Mouse (Mus musculus): ENCODE data around the gene Parl.

Gene Parl

DNA sequence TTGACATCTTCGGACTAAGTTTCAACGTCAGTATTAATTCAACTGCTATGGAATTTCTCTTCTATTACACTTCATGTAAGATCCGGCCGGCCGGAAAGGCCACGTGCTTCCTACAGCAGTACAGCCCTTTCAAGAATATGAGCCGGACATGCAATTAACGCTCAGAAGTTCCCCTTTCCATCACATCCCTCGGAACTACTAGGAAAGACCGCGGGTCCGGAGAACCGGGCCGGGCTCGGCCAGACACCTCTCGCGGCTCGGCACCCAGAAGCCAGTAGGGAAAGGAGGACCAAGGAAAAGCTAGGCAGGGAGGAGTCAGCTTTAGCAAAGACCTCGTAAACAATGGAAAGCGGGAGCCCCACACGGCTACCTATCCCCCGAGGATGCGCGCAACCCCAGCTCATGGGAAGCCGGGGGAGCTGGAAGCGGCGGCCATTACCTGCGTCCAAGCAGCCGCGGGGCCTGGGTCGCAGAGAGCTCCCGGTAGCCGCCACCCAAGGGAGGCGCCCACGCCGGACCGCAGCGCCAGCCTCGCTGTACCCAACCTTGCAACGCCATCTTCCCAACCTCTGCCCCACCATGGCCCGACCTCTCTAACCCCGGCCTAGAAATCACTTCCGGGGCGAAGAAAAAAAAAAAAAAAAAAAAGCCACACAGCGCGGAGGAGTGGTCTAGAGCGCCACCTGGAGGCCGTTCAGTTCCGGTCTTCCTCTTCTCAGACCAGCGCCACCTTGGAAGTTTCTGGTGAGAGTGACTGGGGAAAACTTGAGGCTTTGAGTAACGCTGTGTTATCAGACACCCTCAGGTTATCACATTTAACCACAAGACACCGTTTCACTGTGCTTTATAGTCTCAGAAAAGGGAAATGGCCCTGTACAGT lies at the start of gene Parl:
TSS of gene Parl (minus strand) at position 618 of the 880 bp plus-strand sequence.
- peak; percentile 86 for DNase-seq (ENCODE audit: inconsistent ontology term)

DNA sequence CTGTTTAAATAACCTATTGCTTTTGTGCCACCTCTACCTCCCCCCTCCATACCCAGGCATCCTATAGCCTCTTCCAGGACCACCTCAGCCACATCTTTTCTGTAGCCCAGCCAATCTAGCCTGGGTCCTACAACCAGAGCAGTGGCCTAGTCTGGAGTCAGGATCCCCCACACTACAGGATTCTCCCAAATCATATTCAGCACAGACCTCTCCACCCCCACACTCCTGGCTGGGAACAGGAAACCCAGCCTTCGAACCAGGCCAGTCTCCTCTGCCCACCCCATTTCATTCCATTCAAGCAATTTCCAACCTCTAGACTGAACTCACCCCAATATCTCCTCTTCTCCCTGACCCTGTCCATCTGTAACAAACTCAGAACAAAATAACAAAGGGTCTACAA lies 43.3 kb upstream of the Parl start:
- DNase-seq (ENCODE audit: inconsistent ontology term), result no peak

DNA sequence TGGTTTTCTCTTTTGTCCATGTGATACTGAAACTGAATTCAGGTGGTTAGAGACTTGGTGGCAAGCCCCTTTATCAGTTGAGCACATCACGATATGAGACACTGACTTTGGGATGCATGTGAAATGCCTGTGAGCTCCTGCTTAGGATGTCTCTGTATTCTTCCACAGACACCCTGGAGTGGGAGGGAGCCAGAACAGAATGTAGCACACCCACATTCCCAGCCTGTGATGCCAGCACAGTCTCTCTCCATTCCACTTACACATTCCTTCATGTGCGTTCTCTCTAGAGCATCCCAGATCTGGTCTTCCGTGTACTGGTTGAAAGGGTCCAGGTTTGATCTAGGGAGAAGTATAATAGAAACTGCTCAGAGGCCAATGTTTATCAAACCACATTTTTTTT lies 36.4 kb upstream of the Parl start:
- peak; percentile 9 for DNase-seq (ENCODE audit: inconsistent ontology term)

DNA sequence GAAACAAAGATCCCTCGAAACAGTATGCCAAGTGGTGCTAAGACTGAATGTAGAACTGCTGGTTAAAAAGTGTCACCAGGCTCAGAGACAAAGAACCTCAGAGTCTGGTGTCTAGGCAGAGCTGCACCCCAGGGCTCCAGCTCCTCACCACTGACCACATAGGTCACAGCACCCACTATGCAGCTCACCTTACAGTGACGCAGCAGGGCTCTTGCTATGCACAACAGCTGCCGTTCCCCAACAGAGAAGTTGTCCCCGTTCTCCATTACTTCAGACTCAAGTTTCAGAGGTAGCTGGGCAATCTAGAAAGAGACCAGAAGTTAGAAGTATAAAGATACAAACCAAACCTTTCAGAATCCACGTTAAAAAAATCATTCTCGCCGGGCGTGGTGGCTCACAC lies 32.7 kb upstream of the Parl start:
- DNase-seq (ENCODE audit: inconsistent ontology term), result no peak

DNA sequence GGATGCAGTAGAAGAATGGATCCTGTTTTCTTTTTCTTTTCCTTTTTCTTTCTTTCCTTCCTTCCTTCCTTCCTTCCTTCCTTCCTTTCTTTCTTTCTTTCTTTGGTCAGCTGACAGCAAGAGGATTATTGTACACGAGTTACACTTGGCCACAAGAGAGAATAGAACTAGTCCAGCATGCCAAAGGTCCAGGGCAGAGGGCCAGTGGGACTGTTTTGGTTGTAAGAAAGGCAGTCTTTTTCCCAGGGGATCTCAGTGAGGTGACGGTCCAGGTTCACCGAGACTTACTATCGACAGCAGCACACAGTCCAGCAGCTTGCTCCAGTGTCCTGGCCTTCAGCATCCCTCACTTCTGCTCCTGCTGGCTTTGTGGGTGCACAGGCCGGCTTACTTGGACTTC lies 26.1 kb upstream of the Parl start:
- DNase-seq (ENCODE audit: inconsistent ontology term), result no peak

DNA sequence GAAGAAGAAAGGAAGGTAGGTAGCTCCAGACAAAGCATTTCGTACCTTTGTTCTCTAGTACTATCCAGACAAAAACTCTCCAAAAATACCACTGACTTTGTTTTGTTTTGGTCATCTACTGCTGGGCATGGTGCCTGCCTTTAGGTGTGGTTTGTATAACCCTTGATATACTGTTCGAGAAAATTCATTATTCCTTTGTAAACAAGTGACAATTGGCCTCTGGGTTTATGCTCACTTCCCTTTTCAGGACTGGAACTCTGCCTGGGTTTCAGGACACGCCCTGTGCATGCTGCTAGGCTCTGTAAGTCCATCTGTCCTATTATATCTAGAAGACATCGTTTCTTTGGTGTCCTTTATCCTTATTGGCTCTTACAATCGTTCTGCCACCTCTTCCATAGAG lies 23.1 kb upstream of the Parl start, which contains the start of gene Cyp2ab1:
TSS of gene Cyp2ab1 (minus strand) at position 119 of the 400 bp plus-strand sequence.
- no peak for DNase-seq (ENCODE audit: inconsistent ontology term)

DNA sequence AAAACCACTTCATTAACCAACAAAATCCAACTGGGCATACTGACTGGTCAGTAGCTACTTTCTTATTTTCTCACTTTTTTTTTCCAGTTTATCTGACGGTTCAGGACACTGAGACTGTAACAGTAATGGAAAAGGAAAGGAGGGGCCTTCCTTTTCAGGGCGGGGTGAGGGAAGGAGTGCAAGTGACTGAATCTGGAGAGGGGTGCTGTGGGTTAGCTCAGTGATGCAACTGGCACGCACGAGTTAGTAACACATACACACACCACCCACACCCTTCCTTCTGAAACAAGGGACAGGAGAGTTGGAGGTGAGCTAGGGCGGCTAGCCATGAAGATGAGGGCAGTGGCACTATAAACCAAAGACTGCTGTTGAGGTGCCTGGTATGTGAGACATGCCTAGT lies 21.7 kb upstream of the Parl start:
- no peak for DNase-seq (ENCODE audit: inconsistent ontology term)

DNA sequence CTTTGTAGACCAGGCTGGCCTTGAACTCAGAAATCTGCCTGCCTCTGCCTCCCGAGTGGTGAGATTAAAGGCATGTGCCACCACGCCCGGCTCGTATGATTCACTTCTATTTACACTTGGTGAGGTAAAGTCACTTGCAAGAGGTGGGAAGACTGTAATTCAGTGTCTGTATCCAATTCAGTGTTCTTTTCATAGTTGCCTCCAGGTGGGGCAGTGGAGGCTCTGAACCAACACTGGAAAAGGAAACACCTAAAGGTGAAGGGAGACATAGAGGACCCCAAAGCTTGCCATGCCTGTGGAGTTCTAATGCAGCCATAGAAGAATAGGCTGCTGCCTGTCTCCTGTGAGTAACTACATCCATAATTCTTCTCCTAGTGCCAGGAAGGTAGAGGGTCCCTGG lies 20.1 kb upstream of the Parl start:
- no peak for DNase-seq (ENCODE audit: inconsistent ontology term)

DNA sequence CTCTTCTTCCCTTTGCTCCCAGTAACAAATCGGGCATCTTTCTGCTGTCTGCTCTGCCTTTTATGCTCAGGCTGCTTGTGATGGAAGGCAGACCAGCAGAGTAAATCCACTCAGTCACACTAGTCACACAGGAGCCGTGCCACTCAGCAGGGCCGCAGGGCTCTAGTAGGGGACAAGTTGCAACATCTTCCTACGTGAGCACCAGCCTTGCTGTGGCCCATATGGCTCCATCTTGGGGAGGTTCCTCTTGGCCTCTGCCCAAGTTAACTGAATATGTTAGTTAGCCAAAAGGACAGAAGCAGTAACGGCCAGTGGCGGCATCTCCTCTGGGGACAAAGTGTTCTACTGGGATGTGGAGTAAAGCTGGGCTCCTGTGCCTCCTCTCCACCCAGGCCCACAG lies 14.6 kb upstream of the Parl start:
- no peak for DNase-seq (ENCODE audit: inconsistent ontology term)

DNA sequence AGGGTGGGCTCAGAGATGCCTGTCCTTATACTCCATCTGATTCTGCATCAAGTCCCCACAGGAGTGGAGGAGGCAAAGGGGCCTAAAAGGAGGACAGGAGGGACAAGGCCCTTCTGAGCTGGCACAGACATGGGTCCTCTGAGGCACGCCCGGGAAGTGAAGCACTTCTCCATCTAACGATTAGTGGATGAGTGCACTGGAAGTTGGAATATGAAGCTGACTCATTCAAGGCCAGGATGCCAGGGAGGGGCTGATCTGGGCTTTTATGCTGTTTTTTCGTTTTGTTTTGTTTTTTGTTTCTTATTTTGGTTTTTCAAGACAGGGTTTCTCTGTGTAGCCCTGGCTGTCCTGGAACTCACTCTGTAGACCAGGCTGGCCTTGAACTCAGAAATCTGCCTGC lies 13.1 kb upstream of the Parl start:
- DNase-seq (ENCODE audit: inconsistent ontology term), result peak; percentile 7

DNA sequence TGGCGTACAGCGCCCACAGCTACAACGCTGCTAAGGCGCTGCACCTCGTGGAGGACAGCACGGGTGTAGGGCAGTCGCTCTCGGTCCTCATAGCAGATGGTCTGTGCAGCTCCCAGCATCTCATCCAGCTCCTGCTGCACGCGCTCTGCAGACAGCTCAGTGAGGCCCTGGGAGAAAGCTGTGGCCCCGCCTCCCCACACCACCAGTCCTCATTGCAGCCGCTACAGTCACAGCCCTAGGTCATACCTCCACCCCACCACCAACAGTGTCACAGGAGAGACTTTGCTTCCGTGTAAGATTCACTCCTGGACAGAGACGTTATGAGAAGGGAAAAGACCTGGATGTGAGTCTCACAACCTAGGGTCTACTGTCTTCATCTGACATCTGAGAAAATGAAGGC lies 10.1 kb upstream of the Parl start:
- no peak for DNase-seq (ENCODE audit: inconsistent ontology term)

DNA sequence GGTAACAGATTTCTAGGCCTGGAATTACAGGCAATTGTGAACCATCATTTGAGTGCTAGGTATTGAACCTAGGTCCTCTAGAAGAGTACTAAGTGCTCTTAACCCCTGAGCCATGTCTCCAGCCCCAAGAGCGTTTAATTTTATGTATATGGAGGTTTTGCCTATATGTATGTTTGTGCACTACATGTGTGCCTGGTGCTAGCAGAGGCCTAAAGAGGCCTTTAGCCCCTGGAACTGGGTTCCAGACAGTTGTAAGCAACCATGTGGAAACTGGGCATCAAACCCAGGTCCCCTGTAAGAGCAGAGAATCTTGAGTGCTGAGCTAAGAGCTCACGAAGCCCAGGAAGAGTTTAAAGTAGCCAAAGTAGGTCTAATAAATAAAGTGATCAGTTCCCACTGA lies 2.1 kb downstream of the Parl start:
- no peak for DNase-seq (ENCODE audit: inconsistent ontology term)

DNA sequence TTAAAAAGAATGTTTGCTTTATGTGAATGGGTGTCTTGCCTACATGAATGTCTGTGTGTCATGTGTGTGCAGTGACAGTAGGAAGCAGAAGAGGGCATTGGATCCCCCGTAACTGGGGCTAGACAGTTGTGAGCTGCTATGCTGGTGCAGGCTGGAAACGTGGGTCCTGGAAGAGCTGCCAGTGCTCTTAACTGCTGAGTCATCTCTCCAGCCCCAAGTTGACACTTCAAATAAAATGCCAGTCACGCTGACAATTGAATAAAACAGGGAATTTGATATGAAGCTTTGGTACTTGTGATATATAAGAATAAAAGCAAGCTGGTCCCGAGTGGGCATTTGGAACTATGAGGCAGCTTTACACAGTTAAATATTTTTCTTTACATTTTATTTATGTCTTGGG lies 21.9 kb downstream of the Parl start:
- DNase-seq (ENCODE audit: inconsistent ontology term), result no peak

DNA sequence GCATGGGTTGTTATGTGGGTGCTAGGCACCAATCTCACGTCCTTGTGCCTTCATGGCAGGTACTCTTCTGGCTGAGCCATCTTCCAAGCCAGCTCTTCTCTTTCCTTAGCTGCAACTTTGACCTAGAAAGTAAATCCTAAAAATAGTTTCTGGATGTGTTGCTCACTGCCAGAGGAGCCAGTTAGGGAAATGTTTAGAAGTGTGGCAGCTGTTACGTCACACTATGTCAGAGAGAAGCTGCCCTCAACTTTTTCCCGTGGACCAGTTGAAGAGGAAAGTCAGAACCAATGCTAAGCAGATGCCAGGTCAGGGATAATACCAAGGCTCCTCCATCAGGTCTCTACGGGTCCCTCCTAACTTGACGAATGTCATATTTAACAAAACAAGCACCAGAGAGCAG lies 22.8 kb downstream of the Parl start:
- no peak for DNase-seq (ENCODE audit: inconsistent ontology term)

DNA sequence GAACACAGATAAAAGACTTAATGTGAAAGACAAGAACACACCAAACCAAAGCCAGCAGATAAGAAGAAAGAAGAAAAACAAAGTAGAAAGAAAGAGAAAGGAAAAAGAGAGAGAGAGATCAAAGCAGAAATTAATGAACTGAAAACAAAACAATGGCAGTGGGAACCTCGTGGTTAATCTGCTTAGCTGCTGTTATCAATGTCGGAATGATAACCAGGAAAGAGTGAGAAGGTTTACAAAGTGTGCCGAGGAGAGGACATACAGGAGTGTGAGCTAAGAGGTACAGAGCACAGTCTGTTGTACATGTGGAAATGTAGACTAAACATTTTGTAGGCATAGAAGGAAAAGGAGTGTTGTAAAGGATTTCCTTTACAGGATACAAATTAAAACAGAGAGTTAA lies 29.2 kb downstream of the Parl start:
- no peak for DNase-seq (ENCODE audit: inconsistent ontology term)

DNA sequence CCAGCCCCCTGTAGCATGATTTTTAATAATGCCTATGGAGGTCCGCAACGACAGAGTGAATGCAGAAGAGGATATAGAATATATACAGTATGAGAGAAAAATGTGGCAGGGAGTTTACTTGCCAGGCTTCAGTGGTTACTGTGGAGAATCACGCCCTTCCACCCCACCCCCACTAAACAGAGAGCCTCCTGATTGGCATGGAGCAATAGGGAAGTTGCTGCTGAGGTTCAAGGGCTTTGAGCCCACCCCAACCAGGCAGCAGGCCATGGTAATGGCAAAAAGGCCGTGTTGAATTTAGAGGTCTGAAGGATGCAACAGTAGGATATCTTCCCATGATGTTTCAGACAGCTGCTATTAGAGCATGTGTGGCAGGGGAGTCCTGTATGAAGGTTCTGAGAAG lies 30.8 kb downstream of the Parl start:
- no peak for DNase-seq (ENCODE audit: inconsistent ontology term)

DNA sequence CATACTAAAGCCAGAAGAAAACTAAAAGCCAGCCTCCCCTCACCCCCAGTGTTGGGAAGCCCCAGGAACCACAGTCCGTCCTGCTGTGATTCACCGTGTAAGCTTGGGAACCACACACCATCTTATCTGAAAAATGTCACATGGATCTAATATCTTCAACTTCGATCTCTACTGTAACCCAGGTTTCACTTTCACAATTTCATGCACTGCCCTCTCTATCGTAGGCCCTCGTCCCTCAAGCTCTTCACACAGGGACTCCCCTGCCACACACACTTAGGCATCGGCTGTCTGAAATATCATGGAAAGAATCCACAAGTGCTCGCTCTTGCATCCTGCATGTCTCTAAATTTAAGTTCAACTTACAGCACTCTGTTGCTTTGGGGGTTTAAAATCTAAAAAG lies 37.1 kb downstream of the Parl start:
- DNase-seq (ENCODE audit: inconsistent ontology term), result no peak

DNA sequence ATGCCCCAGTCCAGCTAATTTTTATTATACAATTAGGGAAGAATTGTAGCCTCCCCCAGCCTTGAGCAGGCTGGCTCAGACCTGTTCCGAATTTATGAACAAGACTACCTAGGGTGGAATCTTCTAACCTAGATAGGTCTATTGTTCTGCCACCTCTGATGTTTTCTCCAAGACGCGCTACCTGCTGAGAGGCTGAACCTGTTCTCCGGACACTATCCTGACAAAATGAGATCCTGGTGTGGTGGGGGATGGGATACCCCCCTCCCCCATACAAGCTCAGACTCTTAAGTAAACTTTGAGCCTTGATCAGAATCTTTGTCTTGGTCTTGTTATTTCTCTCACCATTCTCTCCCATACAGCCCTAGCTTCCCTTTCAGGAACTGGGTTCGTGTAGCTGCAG lies 44.3 kb downstream of the Parl start:
- no peak for DNase-seq (ENCODE audit: inconsistent ontology term)

DNA sequence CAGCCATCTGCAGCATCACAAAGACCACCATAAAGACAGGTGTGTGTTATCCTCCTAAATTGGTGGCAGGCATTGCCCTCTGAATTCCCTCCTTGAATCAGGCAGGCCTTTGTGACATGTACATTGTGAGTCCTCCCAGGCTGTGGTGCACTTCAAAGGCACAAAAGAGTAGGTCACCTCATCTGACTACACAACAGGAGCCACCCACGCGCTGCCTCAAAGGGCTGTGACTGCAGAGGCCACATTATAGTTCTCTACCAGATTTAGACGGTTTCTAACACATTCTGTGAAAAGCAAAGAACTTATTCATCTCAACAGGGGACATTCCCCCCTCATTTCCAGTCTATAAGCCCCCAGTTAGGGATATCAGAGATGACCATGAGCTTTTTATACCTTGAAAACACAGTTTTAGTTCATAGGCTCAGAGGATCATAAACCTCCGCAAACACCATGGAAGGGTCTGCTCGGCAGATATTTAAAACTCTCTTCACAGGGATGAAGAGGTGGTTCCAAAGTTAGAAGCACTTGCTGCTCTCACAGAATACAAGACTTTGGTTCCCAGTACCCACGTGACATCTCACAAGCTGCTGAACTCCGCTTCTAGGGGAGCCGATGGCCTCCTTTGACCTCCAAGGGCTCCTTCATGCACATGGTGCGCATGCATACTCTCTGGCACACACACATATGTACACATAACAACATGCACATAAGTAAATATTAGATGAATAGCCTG lies 53.6 kb downstream of the Parl start:
- no peak for DNase-seq (ENCODE audit: inconsistent ontology term)

DNA sequence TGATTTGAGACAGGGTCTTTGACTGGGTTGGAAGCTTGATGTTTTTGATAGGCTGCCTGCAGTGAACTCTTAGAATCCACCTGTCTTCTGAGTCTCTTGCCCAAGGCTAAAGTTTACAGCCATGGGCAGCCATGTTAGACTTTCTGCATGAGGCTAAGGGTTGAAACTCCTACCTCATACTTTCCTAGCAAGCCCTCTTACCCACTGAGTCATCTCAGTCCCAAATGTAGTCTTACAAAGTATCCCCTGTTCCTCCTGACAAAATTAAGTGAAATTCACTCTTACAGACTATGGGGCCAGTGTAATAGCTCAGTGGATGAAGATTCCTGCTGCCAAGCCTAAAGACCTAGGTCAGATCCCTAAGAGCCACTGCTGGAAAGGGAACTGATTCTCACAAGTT lies 55.1 kb downstream of the Parl start:
- no peak for DNase-seq (ENCODE audit: inconsistent ontology term)

DNA sequence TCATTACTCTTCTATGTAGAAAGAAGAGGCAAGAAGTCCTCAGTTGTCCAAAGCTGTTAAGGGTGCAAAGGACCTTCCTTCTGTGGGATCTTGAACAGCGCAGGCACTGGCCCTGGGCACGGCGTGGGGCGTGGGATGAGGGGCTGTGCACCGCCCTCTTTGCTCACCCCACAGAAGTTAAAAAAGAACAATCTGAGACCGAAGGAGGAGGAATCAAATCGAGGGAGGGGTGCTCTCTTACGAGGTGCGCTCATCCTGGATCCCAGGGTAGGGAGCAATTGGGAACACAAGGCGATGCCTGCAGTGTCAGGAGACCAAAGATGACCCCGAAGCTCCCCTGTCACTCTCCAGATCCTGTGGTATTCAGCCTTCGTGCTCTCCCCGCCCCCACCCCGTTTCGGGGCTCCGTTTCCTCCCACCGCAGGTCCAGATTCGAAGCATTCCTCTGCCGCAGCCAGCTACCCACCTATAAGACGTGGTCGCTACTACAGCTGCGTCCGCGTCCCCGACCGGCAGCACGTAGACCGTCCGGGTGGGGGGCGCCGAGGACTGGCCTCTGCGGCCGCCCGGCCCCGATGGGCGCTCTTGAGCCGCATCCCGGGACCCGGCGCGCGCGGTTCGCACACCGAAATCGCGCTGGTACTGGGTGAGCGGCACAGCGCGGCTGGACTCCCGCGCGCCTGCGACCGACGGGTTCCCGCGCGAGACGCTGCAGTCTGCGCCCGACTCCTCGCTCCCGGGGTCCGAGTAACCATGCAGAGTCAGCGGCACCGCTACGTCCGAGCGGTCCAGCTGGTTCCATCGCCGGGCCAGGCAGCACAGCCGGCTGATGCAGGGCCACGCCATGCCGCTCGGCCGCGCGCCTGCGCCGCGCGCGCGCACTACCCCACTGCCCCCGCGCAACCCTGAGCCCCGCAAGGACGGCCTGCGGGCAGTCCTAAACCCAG lies 61.4 kb downstream of the Parl start, which contains the start of gene Map6d1:
TSS of gene Map6d1 (minus strand) at position 891 of the 947 bp plus-strand sequence.
- peak; percentile 71 for DNase-seq (ENCODE audit: inconsistent ontology term)

DNA sequence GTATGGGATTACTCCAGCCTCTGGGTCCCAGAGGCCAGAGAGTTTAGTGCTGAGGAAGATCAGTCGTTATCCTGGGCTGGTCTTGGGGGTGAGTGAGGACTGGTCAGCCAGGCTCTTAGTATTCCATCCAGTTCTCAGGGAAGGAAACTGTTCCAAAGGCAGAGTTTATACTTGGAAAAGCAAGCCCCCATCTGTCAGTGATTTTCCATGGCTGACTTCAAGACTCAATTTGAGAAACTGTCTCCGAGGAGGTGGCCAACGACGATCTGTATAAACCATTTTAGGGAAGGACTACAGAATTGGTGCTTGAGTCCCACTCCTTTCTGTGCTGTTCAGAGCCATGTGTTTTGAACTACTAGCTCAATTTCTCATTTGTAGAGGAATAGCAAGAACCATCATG lies 63.5 kb downstream of the Parl start:
- no peak for DNase-seq (ENCODE audit: inconsistent ontology term)
